Mouse (Mus musculus): ENCODE measurements around the gene Rab9b. TPM values are rescaled to one million over a fixed set of nuclear protein-coding genes. Genes with fewer than 3 reads are reported as not detected.

The Rab9b gene
- polyA plus RNA-seq, 1 experiment from 2014 or later, result 0.77 TPM

DNA sequence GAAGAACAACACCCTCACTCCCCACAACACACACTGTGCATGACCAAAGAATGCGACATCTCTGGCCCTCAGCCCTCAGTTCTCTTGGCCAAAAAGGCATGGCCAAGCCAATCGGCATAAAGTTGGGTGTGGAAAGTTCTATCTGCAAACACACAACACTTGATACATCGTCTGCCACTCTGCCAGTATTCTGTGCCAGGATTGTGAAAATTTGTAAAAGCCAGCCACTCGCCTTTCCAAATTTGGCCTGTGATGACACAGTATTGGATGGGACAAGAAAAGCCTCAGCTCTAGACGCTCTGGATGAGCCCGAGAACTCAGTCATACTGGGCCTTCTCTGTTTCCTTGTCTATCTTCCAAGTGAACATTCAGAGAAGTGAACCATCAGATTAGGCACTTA, 48.8 kb downstream of the Rab9b start:
- H3K4me3 ChIP-seq (ENCODE audit: low read depth, low read length), result no peak overlapping the region
- WGBS, result 89% methylated on average over 6 of the region's 6 CpGs
- no peaks in the 10 kb centered on the region for H3K36me3 ChIP-seq (replicated peaks; ENCODE audit: control insufficient read depth, insufficient read depth, low read depth, low read length)
- no peak overlapping the region for H3K9ac ChIP-seq (replicated peaks; ENCODE audit: low read length)
- H3K9me3 ChIP-seq (replicated peaks; ENCODE audit: control insufficient read depth, low read length), result no peaks in the 10 kb centered on the region
- ATAC-seq (replicated peaks; ENCODE audit: insufficient number of reproducible peaks, low FRiP score, low TSS enrichment, low read depth), result no peak
- DNase-seq (ENCODE audit: low spot score), result no peak
- no peaks in the 10 kb centered on the region for H3K27me3 ChIP-seq (ENCODE audit: control insufficient read depth, insufficient read depth, low read length)
- no peak overlapping the region for H3K27ac ChIP-seq (replicated peaks; ENCODE audit: low read depth, low read length)
- no peaks in the 10 kb centered on the region for H3K4me1 ChIP-seq (ENCODE audit: control insufficient read depth, insufficient read depth, low read length)
- H3K4me2 ChIP-seq (ENCODE audit: low read depth, low read length), result no peak overlapping the region

Other genes starting within 250 kb of the Rab9b start
- gene Tceal1, start 160.8 kb downstream of the Rab9b start, polyA plus RNA-seq (2014; fragmentation: Nextera tagmentation; extraction: Ambion mirVana), result 9.5 and 11.5 TPM in 2 replicates
- 688 and 708 TPM in 2 replicates for gene Morf4l2, start 125.1 kb downstream of the Rab9b start, polyA plus RNA-seq (2014; fragmentation: Nextera tagmentation; extraction: Ambion mirVana)
- 0.14 TPM in 1 of 2 replicates, not detected in the other for gene Glra4, start 88.6 kb downstream of the Rab9b start, polyA plus RNA-seq (2014; fragmentation: Nextera tagmentation; extraction: Ambion mirVana)
- 15.8 and 16.0 TPM in 2 replicates for gene Plp1, start 46.1 kb downstream of the Rab9b start, polyA plus RNA-seq (2014; fragmentation: Nextera tagmentation; extraction: Ambion mirVana)
- gene H2bfm, start 58.6 kb upstream of the Rab9b start, polyA plus RNA-seq (2014; fragmentation: Nextera tagmentation; extraction: Ambion mirVana), result not detected in 2 replicates
- 92.4 and 92.5 TPM in 2 replicates for gene Tmsb15b2, start 106.7 kb upstream of the Rab9b start, polyA plus RNA-seq (2014; fragmentation: Nextera tagmentation; extraction: Ambion mirVana)
- gene Tmsb15l, start 108.1 kb upstream of the Rab9b start, polyA plus RNA-seq (2014; fragmentation: Nextera tagmentation; extraction: Ambion mirVana), result 11.8 and 12.9 TPM in 2 replicates
- 30.6 and 35.8 TPM in 2 replicates for gene Tmsb15b1, start 108.1 kb upstream of the Rab9b start, polyA plus RNA-seq (2014; fragmentation: Nextera tagmentation; extraction: Ambion mirVana)
- gene Zcchc18, start 124.4 kb upstream of the Rab9b start, polyA plus RNA-seq (2014; fragmentation: Nextera tagmentation; extraction: Ambion mirVana), result 59.5 and 61.3 TPM in 2 replicates
- 13.4 TPM in 2 replicates for gene Slc25a53, start 169.5 kb upstream of the Rab9b start, polyA plus RNA-seq (2014; fragmentation: Nextera tagmentation; extraction: Ambion mirVana)
- 14.7 and 16.6 TPM in 2 replicates for gene Fam199x, start 180.8 kb upstream of the Rab9b start, polyA plus RNA-seq (2014; fragmentation: Nextera tagmentation; extraction: Ambion mirVana)